Mouse (Mus musculus): ENCODE results near the gene Nrxn2. TPM values are rescaled to one million over a fixed set of nuclear protein-coding genes. Genes with fewer than 3 reads are reported as not detected.

The Nrxn2 gene
- total RNA-seq, 2 experiments from 2014 or later, result 695 to 758 TPM

DNA sequence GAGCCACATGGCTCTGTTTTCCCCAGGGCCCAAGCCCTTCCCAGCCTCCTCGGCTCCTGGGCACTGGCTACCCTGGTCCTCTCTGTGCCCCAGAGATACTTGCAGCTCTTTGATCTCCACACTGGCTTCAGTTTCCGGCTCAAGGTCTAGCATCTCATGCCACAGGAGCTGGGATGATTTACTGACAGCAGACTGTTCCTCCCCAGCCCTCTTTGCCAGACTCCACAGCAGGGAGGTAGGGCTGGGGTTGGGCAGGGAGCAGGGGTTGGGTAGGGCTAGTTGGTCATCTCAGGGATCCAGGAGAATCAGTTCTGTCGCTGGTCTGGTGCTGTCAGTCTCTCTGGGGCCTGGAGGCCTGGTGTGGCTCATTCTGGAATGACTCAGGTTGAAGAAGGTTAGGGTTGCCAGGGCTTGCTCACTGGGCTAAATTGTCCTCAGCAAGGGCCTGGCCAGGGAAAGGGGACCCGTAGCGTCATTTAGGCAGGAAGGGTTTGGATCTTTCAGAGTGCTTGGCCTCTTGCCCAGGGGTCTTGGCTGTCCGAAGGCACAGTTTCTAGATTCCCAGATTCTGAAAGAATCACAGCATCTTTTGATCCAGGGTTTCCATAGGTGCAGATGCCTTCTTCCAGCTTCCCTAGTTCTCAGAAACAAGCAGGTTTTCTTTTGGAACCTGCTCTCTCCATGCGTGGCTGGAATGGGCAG, 28.4 kb downstream of the Nrxn2 start:
- DNase-seq, result peak; percentile 73
- intact Hi-C loops (cut with DNase I), result no loop called here

DNA sequence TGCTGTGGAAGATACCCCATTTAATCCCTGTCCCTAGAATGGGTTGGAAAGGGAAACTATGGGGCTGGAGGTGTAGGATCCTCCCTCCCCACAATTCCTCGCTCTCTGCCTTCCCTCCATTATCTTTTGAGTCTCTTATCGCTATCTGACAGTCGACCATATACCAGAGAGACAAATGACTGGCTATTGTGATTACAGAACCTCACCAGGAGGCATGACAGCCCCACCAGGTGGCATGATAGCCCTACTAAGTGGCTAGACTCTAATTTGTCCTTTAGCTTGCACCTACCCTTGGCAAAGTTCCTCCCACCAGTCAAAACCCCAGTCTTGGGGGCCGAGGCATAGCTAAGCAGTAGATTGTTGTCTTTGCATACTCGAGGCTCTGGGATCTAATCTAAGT, 30.2 kb downstream of the Nrxn2 start:
- no peak for DNase-seq
- intact Hi-C loops (cut with DNase I), result no loop called here

DNA sequence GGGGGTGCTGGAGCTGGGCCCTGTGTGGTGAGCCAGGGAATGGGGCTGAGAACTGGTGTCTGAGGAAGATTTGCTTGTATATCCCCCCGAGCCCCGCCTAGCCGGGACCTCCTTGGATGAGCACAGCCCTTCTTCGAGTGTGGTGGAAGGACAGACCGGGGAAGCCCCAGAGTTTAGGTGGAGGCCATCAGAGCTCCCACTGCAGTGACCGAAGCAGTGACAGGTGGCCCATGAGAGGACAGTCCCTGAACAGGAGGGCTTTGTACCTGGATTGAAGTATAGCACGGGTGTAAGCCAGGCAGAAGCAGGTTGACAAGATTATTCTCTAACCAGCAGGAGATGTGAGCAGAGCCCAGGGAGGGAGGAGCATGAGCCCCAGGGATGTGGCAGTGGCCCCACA, 31.3 kb downstream of the Nrxn2 start:
- intact Hi-C loops (cut with DNase I), result no loop called here
- DNase-seq, result no peak

DNA sequence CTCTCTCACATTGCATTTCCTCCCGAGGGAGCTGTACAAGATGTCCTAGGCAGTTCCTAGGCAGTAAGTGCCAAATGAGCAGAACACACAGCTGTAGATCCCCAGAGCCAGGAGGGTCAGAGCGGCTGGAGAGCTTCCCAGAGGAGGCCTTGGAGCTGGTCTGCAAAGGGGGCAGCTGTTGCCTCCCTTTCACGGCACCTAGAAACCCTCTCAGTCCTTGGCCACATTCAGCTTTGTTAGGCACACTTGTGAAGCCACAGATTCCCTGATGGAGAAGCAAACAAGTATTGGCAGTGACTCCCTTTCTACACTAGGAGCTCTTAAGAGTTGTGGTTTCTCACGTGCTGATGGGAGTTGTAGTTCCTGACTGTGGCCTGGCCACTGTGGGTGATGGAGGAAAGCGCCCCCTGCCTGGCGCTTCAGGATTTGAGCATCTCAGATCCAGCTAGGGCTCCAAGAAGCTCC, 33.5 kb downstream of the Nrxn2 start:
- intact Hi-C loops (cut with DNase I), result no loop called here
- DNase-seq, result peak; percentile 80

DNA sequence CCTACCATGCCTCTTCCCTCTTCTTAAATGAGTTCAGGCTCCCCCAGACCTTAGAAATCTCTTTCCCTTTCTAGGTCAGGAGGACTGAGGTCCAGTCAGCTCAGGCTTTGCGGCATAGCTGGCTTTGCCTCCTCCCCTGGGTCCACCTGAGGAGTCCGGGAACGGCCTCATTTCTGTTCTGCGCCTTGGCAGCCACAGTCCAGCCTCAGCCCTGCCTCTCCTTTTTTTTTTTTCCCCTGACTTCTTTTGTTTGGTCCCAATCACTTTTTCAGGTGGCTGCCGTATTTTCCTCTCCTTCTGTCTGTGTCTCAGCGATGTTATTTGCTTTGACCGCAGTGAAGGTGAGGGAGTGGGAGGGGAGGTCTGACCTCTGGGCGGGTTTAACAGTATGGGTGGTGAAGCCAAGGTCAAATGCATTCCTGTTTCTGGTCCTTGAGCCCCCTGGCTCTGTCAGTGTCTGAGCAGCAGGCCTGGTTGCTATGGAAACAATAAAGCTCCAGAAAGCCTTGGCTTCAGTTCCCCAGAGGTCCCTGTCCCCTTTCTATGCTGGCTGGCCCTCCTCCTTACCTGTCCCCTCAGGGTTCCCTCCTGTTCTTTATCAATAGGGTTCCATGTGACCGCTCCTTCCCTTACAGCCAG, 34.3 kb downstream of the Nrxn2 start:
- DNase-seq, result peak; percentile 34
- intact Hi-C loops (cut with DNase I), result no loop called here

DNA sequence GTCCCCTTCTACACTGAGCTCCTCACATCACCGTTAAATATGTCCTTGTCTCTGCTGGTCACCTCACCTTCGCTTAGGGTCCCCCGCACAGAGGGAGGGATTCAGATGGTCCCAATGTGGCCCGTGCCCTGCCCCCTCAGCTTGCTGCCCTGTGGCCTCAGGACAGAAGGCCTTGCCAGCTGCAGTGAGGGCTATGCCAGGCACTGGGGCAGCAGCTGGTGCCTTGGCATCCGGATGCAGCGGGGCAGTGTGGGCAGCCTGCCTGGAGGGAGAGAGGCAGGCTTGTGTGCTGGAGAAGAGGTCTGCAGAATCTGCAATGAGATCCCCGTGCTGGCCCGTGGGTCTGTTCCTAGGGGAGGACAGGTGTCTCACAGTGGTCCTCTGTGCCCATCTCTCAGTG, 34.8 kb downstream of the Nrxn2 start:
- intact Hi-C loops (cut with DNase I), result no loop called here
- DNase-seq, result peak; percentile 96

DNA sequence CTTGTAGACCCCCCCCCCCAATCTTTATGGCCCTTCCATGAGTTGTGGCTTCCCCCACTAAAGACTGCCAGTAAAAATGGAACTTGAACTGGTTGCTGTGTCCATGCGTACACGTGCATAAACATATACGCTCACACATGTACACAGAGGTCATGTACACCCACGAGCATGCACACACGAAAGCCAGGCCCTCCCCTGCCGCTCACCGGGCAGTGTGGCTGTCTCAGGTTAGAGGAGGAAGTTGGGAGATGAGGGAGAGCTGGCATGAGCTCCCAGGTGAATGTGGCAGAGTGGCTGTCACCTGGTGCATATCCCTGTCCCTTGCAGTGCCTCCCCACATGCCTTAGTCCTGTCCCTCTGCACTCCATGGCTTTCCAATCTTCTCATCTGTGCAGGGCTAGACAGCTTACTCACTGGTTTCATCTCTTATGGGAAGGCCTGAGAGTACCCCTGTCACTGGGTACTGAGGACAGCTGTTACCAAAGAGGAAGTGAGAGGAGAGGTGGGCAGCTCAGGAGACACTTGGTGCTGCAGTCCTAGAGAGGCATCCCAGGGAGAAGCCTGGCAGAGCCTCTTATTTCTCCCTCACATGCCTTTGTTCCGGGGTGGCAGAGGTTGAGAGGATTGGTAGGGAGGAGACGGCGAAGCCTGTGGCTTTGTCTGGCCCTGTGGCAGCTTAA, 35.6 kb downstream of the Nrxn2 start:
- intact Hi-C loops (cut with DNase I), result no loop called here

DNA sequence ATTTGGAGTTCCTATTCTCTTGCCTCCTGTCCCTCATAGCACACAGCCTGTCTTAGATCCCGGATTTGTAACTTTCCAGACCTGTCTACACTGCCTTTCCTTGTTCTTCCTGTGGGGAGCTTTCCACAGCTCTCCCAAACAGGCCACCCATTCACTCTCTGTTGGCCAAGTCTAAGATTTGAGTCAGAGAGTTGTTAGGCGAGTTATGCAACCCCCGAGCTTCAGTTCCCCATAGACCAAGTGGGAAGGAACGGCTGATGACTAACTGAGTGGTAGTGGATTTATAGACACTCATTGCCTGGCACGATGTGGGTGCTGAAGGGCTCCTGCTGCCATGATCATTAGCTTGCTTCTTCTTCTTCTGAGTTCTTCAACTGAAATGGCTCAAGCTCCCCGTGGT, 41.0 kb downstream of the Nrxn2 start:
- intact Hi-C loops (cut with DNase I), result no loop called here
- DNase-seq, result no peak

More for the DNA sequence above, 35.6 kb downstream of the Nrxn2 start:
- DNase-seq, result no peak

DNA sequence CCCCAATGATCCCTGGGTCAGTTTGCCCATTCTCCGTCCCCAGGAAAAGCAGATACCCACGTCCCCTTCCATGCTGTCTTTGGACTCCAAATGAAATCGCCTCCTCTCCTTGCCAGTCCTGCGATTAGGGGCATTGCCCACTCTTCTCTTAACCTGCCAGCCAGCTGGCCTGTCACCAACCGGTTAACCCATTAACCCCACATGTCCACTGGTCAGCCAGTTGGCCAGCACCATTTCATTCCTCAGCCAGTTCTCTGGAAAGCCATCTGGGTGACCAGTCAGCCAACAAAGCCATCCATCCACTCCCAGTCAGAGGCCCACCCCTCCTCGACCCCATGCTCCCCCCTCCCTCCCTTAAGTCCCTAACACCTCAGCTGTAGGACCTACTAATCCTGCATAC, 44.3 kb downstream of the Nrxn2 start:
- intact Hi-C loops (cut with DNase I), result no loop called here
- DNase-seq, result peak; percentile 64

DNA sequence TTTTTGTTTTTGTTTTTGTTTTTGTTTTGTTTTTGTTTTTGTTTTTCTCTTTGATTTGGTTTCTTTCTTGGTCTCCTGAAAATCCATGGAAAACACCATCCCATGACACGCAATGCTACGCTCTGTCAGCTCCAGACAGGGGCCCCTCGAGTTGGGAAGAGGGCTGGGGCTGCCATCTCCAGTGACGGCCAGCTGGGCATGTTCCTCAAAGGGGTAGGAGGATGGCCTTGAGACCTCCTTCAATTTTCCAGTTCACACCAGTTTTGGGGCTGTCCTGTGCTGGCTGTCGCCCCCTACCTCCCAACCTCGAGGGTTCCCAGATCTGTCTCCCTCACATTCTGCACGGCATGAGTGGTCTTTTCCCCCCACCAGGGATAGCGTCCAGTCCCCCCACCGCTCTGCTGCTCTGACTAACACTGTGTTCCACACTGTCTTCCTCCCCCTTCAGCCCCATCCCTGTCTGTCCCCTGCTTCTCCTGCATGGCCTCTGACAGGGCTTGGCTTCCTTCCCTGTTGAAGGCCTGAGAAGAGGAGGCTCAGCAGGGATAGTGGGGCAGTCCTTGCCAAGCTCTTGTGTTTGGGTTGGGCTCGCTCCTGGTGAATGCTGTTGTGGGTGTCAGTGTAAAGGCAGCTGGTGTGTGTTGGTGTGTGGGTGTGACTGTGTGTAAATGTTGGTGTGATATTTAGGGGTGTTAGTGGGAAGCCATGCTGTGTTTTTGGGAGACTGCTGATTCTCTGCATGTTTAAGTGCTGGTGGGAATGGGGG, 46.0 kb downstream of the Nrxn2 start:
- intact Hi-C loops (cut with DNase I), result no loop called here
- DNase-seq, result peak; percentile 76

DNA sequence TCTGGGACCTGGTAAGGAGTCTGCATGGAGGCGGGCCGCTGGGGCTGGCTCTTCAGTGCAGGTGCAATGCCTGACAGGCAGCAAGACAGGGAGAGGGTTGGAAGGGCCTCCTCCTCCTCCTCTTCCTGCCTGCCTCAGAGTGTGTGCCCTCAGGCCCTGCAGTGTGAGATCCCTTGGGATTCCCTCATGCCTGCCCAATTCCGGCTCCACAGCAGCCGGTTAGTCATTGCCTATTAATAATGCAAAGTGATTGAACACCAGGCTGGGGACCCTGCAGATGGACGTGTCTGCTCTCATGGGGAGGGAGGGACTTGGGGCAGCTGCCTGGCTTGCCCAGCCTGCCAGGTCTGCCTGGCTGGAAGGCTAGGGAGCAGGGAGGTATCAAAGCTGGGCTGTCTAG, 46.6 kb downstream of the Nrxn2 start:
- intact Hi-C loops (cut with DNase I), result no loop called here
- peak; percentile 69 for DNase-seq

DNA sequence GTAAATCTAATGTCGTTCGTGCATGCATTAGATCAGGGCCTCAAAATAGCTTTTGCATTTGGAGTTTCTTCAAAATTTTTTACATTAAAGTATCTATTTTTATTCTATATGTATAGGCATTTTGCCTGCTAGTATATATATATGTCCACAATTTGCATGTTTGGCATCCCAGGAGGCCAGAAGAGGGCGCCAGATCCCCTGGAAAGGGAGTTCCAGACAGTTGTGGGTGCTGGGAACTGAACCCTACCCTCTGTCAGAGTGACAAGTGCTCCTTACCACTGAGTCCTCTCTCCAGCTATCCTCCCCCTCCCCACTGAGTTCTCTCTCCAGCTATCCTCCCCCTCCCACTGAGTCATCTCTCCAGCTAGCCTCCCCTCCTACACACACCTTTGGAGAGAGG, 48.4 kb downstream of the Nrxn2 start:
- DNase-seq, result no peak
- intact Hi-C loops (cut with DNase I), result no loop called here

DNA sequence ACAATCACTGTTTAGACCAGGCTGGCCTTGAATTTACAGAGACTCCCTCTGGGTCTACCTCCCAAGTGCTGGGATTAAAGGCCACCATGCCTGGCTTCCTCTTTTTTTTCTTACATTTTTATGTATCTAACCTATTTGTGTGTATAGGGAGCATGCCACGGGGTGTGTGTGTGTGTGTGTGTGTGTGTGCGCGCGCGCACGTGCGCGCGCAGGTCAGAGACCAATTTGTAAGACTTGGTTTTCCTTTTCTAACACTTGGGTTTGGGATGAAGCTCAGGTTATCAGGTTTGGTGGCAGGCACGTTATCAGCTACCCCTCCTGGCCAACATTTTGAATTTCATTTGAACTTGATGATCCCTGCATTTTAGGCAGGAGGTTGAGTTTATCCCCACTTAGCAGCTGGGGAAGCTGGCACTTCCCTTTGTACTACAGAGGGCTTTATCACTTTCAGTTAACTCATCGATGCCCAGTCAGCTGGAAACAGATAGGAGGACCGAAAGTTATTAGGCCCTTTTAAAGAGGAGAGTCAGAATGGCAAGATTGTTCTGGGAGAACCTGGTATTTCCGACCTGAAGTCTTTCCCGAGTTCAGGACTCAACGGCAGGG, 48.9 kb downstream of the Nrxn2 start:
- DNase-seq, result no peak

DNA sequence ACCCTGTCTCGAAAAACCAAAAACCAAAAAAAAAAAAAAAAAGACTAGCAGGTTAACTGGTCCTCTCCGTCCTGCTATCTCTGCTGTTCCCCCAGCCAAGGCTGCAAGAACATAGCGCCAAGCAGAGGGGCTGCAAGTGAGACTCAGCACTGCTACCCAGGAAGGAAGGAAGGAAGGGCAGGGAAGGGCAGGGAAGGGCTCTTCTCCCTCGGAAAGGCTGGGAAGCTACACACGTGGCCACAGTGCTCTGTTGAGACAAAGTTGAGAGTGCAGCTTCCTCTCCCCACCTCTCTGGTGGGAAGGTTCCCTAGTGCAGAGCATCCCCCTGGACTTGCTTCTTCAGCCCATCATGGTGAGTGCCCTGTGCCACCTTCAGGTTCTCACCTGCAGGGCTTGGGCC, 53.1 kb downstream of the Nrxn2 start:
- intact Hi-C loops (cut with DNase I), result no loop called here
- DNase-seq, result no peak

More for the DNA sequence above, 48.9 kb downstream of the Nrxn2 start:
- intact Hi-C loops (cut with DNase I), result no loop called here

DNA sequence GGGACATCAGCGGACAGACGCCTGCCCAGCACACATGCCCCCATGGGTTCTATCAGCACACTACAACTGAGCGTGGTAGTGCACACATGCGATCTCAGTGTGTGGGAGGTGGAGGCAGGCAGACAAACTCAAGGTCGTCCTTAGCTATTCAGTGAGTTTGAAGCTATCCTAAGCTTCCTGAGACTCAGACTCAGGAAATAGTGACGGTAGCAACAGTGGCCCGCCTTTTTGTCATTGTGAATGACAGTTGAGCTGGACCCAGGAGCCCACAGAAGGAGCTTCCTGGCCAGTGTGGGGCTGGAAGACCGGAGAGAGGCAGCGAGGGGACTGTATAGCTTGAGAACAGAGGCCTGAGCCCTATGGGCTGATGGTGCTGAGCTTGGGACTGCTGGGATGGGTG, 54.3 kb downstream of the Nrxn2 start:
- no peak for DNase-seq
- intact Hi-C loops (cut with DNase I), result no loop called here

DNA sequence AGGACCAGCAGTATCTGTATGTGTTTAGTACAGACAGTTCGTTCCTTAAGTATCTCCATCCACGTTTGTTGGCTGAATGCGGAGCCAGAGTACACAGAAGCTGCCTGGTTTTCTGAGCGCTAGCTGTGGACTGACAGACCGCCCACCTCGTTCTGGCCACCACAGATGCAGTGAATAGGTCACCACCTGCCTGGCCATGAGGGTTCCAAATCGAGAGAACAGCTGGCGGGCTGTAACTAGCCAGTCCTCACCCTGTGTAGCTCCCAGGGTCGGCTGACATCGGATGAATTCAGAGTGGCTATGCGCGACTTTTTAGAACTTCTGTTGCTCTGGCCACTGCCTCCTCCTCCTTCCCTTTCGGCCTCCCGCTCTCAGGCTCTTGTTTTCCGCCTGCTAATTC, 56.2 kb downstream of the Nrxn2 start:
- intact Hi-C loops (cut with DNase I), result no loop called here
- DNase-seq, result peak; percentile 63

DNA sequence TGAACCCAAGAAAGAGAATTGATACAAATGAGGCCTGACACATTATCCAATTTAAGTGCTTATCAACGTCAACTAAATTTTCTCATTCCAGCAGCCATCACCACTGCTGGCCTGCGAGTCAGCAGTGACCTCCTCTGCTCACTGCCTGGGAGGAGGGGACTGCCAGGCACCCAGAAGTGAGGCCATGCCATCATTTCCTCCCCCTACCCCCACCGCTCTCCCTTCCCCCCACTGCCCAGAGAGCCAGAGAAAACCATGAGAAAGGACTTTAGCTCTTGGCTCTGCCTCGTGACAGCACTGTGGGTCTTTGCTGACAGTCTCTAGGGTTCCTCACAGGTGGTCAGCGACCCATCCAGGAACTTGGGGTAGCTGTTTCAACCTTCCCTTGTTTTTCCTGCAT, 56.6 kb downstream of the Nrxn2 start:
- intact Hi-C loops (cut with DNase I), result no loop called here
- DNase-seq, result peak; percentile 54

DNA sequence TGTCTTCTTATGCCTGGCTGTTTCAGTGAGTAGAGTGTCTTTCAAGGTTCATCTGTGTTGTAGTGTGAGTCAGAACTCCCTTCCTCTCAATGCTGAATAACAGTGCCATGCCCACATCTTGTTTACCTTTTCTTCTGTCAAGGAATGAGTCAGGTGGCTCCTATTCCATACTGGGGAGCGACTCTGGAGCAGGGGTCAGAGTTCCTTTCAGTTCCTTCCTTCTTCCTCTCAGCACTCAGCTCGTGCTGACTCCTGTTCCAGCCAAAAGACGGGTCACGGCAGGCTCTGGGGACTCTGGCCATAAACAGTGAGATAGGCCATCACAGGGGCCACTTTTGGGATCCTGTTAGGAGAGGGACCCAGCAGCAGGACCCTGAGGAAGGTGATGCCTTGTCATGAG, 58.5 kb downstream of the Nrxn2 start:
- DNase-seq, result no peak
- intact Hi-C loops (cut with DNase I), result no loop called here

DNA sequence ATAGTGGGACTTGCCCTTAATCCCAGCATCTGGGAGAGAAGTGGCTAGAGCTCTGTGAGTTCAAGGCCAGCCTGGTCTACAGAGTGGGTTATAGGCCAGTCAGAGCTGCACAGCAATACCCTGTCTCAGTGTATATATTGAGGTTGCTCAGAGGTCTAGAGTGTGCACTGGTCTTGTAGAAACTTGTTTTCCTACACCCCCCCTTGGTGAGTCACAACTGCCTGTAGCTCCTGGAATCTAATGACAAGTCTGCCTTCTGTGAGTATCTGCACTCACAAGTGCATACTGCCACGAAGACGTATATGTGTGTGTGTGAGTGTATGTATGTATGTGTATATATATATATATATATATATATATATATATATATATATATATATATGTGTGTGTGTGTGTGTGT, 60.0 kb downstream of the Nrxn2 start:
- intact Hi-C loops (cut with DNase I), result no loop called here
- no peak for DNase-seq

DNA sequence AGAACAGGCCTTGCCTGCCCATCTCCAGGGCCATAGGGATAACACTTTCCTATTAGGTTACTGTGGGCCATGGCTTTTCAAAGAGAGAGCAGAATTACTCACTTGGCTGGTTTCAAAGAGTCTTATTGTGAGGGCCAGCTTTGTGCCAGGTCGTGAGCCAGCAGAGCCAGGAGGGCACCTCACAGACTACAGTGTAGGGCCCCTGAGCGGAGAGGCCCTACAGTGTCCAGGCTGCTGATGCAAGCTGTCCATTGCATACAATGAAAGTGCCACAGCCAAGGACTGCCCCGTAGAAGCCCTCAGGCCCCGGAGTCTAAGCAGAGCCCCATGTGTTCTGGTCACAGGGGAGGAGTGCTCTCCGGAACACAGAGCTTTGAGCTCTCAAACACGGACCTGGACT, 64.4 kb downstream of the Nrxn2 start:
- intact Hi-C loops (cut with DNase I), result no loop called here
- DNase-seq, result peak; percentile 47

DNA sequence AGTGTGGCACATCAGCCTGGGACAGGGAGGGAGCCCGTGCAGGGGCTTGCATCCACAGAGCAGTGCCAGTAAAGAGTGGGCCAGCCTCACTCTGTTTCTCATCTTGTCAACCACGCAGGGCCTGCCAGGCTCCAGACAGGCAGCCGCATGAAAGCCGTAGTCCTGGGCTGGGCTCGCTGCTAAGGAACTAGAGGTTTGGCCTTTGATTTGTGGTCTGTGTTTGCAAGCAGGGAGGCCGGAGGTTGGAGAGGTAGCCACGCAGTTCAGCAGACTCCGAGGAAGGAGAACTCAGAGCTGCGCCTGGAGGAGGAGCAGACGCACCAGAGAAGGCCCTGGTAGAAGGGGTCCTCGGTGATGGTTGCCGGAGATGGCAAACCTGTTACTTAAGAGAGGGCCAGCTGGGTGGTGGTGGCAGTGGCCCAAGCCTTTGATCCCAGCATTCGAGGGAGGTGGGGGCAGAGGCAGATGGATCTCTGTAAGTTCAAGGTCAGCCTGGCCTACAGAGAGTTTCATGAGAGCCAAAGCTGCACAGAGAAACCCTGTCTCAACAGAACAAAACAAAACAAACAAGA, 66.6 kb downstream of the Nrxn2 start:
- no peak for DNase-seq
- intact Hi-C loops (cut with DNase I), result no loop called here

All from left cerebral cortex, postnatal 4 days (tissue).